Mouse (Mus musculus) liver, embryonic 11.5 days (tissue): ENCODE measurements around the gene Cald1. TPM values are rescaled to one million over a fixed set of nuclear protein-coding genes. Genes with fewer than 3 reads are reported as not detected.

Experiments used
- ATAC-seq: fragments of 200-750 bp; cut with Nextera tagmentation; replicated peaks from 2 replicates; pipeline ENCODE4 v1.8.0; 2017; ENCODE audit warnings: moderate number of reproducible peaks, mild to moderate bottlenecking, moderate TSS enrichment, moderate library complexity; ENCODE audit not compliant: low FRiP score
- DNase-seq: peaks from one replicate; pipeline ENCODE4 v3.0.0-alpha.2; 2017; ENCODE audit warnings: low spot score
- H3K27ac ChIP-seq: fragments of 300-500 bp; sonication (generic); 2 replicates; pipeline ENCODE4 v1.5.1; 2014; ENCODE audit warnings: mild to moderate bottlenecking, low read depth, low read length, control low read depth
- H3K27me3 ChIP-seq: fragments of 300-500 bp; sonication (generic); replicated peaks from 2 replicates; pipeline ENCODE4 v1.6.1; 2014; ENCODE audit warnings: low read length, mixed read lengths; ENCODE audit not compliant: control insufficient read depth, insufficient read depth
- H3K36me3 ChIP-seq: fragments of 300-500 bp; sonication (generic); 2 replicates; pipeline ENCODE4 v1.6.1; 2014; ENCODE audit warnings: mild to moderate bottlenecking, low read length, moderate library complexity, mixed read lengths; ENCODE audit not compliant: control insufficient read depth, insufficient read depth
- H3K4me1 ChIP-seq: fragments of 300-500 bp; sonication (generic); replicated peaks from 2 replicates; pipeline ENCODE4 v1.6.1; 2014; ENCODE audit warnings: low read length, mixed read lengths; ENCODE audit not compliant: control insufficient read depth, insufficient read depth
- H3K4me2 ChIP-seq: fragments of 300-500 bp; sonication (generic); 2 replicates; pipeline ENCODE4 v1.6.1; 2014; ENCODE audit warnings: mild to moderate bottlenecking, control low read depth, moderate library complexity
- H3K4me3 ChIP-seq: fragments of 300-500 bp; sonication (generic); 2 replicates; pipeline ENCODE4 v1.5.1; 2014; ENCODE audit warnings: low read depth, low read length, control low read depth
- H3K9ac ChIP-seq: fragments of 300-500 bp; sonication (generic); 2 replicates; pipeline ENCODE4 v1.6.1; 2014; ENCODE audit warnings: low read depth, low read length, control low read depth
- H3K9me3 ChIP-seq: fragments of 300-500 bp; sonication (generic); 2 replicates; pipeline ENCODE4 v1.6.1; 2016; ENCODE audit warnings: low read length, inconsistent platforms, mixed read lengths; ENCODE audit not compliant: control insufficient read depth
- WGBS: fragments of 180-500 bp; shearing (Covaris S2); extraction: QIAGEN DNeasy Blood & Tissue Kit; methylation state at CpG from one replicate; pipeline ENCODE4 v1.1.7; 2014; 5-methylcytosine and 5-hydroxymethylcytosine counted together
- polyA plus RNA-seq: library from polyadenylated mRNA; unstranded; fragments of >200 nt; fragmentation: Nextera tagmentation; extraction: Ambion mirVana; gene quantifications from 2 replicates; pipeline ENCODE4 v1.2.1, GENCODE M21; 2014

Gene Cald1
- polyA plus RNA-seq, 1 experiment from 2014 or later, result 134 TPM

GRCm38 (mm10) chr6:34736934-34737333, 138.6 kb downstream of the Cald1 start:
- Histone ChIP-seq H3K4me1 (no peaks in the 10 kb centered on the region), H3K27me3 (no peaks in the 10 kb centered on the region), H3K9ac (no peak overlapping the region), H3K36me3 (peaks cover 6% of the 10 kb centered on the region; the same call in 1 of the 2 replicates), H3K4me2 (no peak overlapping the region), H3K27ac (no peak overlapping the region), H3K9me3 (no peaks in the 10 kb centered on the region), H3K4me3 (no peak overlapping the region)
- DNase-seq, result no peak
- no peak for ATAC-seq
- 60% methylated on average over 2 of the region's 2 CpGs for WGBS

- no peaks in the 10 kb centered on the region for H3K9me3 ChIP-seq
- no peak for ATAC-seq
- WGBS, result 77% methylated on average over 4 of the region's 4 CpGs
These were observed 145.6 kb downstream of the Cald1 start for GRCm38 (mm10) chr6:34743946-34744345.

GRCm38 (mm10) chr6:34747846-34748245, 149.5 kb downstream of the Cald1 start:
- no peaks in the 10 kb centered on the region; the same call in 1 of the 2 replicates for H3K36me3 ChIP-seq
- no peak overlapping the region for H3K27ac ChIP-seq
- 71% methylated on average over 6 of the region's 6 CpGs for WGBS
- no peak overlapping the region for H3K4me2 ChIP-seq
- H3K4me1 ChIP-seq, result no peaks in the 10 kb centered on the region
- no peaks in the 10 kb centered on the region for H3K9me3 ChIP-seq
- no peaks in the 10 kb centered on the region for H3K27me3 ChIP-seq
- no peak overlapping the region for H3K4me3 ChIP-seq
- no peak for DNase-seq
- no peak for ATAC-seq
- H3K9ac ChIP-seq, result no peak overlapping the region

More at GRCm38 (mm10) chr6:34743946-34744345, 145.6 kb downstream of the Cald1 start:
- H3K4me2 ChIP-seq, result no peak overlapping the region
- H3K4me3 ChIP-seq, result no peak overlapping the region
- no peak overlapping the region for H3K9ac ChIP-seq
- peaks cover 6% of the 10 kb centered on the region; the same call in 1 of the 2 replicates for H3K36me3 ChIP-seq
- H3K27me3 ChIP-seq, result no peaks in the 10 kb centered on the region
- H3K27ac ChIP-seq, result no peak overlapping the region
- H3K4me1 ChIP-seq, result no peaks in the 10 kb centered on the region
- peak; percentile 11 for DNase-seq

DNA sequence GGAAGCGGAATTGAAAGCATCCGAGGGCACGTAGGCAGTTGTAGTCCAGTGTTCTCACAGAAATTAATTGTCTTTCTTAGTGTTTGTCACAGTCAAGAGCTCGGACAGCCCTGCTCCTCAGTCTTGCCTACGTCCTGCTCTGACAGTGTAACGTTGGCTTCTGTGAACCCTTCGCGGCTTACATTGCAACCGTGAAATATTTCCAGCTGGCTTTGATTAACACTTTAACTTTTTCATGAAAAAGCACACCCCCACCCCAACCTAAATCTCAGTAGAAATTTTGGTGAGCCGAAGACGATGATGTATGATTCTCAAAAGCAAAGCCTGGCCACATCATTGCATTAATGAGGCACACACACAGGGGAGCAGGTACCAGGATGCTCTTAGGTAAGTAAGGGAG, 150.3 kb downstream of the Cald1 start:
- Histone ChIP-seq H3K27me3 (no peaks in the 10 kb centered on the region), H3K27ac (no peak overlapping the region), H3K9me3 (no peaks in the 10 kb centered on the region), H3K4me3 (no peak overlapping the region), H3K4me2 (no peak overlapping the region), H3K9ac (no peak overlapping the region), H3K4me1 (no peaks in the 10 kb centered on the region), H3K36me3 (no peaks in the 10 kb centered on the region; the same call in 1 of the 2 replicates)
- WGBS, result 82% methylated on average over 11 of the region's 11 CpGs
- ATAC-seq (no peak), DNase-seq (peak; percentile 20)

GRCm38 (mm10) chr6:34749526-34749925, 151.2 kb downstream of the Cald1 start:
- H3K9me3 ChIP-seq, result no peaks in the 10 kb centered on the region
- WGBS, result 72% methylated on average over 6 of the region's 6 CpGs
- H3K4me3 ChIP-seq, result no peak overlapping the region
- ATAC-seq (no peak), DNase-seq (no peak)
- no peak overlapping the region for H3K9ac ChIP-seq
- no peak overlapping the region for H3K4me2 ChIP-seq
- no peaks in the 10 kb centered on the region for H3K27me3 ChIP-seq
- no peaks in the 10 kb centered on the region for H3K4me1 ChIP-seq
- H3K27ac ChIP-seq, result no peak overlapping the region
- H3K36me3 ChIP-seq, result no peaks in the 10 kb centered on the region; the same call in 1 of the 2 replicates

GRCm38 (mm10) chr6:34750487-34751120, 152.3 kb downstream of the Cald1 start:
- WGBS, result 68% methylated on average over 7 of the region's 7 CpGs
- Histone ChIP-seq H3K36me3 (no peaks in the 10 kb centered on the region; the same call in 1 of the 2 replicates), H3K4me1 (no peaks in the 10 kb centered on the region), H3K9ac (no peak overlapping the region), H3K9me3 (no peaks in the 10 kb centered on the region), H3K4me3 (no peak overlapping the region), H3K27ac (no peak overlapping the region), H3K27me3 (no peaks in the 10 kb centered on the region), H3K4me2 (no peak overlapping the region)
- no peak for ATAC-seq
- no peak for DNase-seq

- Histone ChIP-seq H3K4me2 (no peak overlapping the region), H3K4me1 (no peaks in the 10 kb centered on the region), H3K9ac (no peak overlapping the region), H3K27me3 (no peaks in the 10 kb centered on the region), H3K36me3 (peaks cover 6% of the 10 kb centered on the region; the same call in 1 of the 2 replicates), H3K27ac (no peak overlapping the region), H3K9me3 (no peaks in the 10 kb centered on the region), H3K4me3 (no peak overlapping the region)
- DNase-seq (no peak), ATAC-seq (no peak)
These were observed 153.3 kb downstream of the Cald1 start for GRCm38 (mm10) chr6:34751625-34752024.

DNA sequence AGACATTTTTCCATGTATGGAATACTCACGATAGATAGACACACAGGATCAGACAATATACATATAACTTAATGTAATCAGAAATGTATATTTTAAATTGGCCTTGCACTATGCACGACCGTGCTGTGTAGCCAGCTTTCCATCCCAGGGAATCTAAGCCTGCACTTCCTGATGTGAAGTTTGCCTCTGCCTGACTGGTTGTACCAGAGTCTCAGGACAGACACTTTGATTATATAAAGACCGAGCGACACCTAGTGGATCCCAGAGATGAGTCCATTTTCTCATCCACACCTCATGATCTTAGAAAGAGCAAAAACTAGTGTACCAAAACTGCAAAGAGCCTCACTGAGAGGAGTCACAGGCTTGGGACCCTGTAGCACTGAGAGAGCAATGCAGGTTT, 156.1 kb downstream of the Cald1 start:
- Histone ChIP-seq H3K9ac (no peak overlapping the region), H3K27ac (no peak overlapping the region), H3K4me1 (no peaks in the 10 kb centered on the region), H3K4me3 (no peak overlapping the region), H3K9me3 (no peaks in the 10 kb centered on the region), H3K4me2 (no peak overlapping the region), H3K27me3 (no peaks in the 10 kb centered on the region), H3K36me3 (peaks cover 6% of the 10 kb centered on the region; the same call in 1 of the 2 replicates)
- 37% methylated on average over 5 of the region's 5 CpGs for WGBS
- ATAC-seq (no peak), DNase-seq (no peak)

DNA sequence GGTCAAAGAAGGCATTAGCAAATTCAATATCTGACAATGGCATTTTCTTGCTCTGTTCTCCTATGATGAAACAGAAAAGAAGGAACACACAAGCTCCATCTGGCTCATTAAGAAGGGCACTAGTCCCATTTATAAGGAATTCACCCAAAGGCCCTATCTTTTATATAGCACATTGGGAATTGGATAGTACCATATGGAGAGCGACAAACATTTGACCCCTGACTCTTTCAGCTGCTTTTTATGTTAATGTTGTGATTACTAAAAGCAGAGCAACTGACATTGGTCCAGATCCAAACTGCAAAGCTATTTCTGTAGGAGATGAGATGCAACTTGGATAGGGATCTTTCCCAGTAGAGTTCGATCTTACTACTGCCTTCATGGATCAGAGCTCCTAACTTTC, 160.0 kb downstream of the Cald1 start:
- H3K36me3 ChIP-seq, result peaks cover 6% of the 10 kb centered on the region; the same call in 1 of the 2 replicates
- H3K4me1 ChIP-seq, result no peaks in the 10 kb centered on the region
- WGBS, result 92% methylated on average over 2 of the region's 2 CpGs
- H3K4me3 ChIP-seq, result no peak overlapping the region
- no peak overlapping the region for H3K9ac ChIP-seq
- no peaks in the 10 kb centered on the region for H3K9me3 ChIP-seq
- no peak for ATAC-seq
- DNase-seq, result no peak
- no peaks in the 10 kb centered on the region for H3K27me3 ChIP-seq
- no peak overlapping the region for H3K27ac ChIP-seq
- no peak overlapping the region for H3K4me2 ChIP-seq
